Mouse (Mus musculus) heart, adult 2 months (tissue): ENCODE results near the gene Trim46.

Experiments used
- CTCF ChIP-seq: fragments of 200-600 bp; IDR thresholded peaks from 2 replicates; pipeline ENCODE4 v1.8.1; 2022; ENCODE audit warnings: antibody characterized with exemption, mild to moderate bottlenecking, moderate library complexity
- EP300 ChIP-seq: fragments of 200-500 bp; IDR thresholded peaks from 2 replicates; pipeline ENCODE4 v1.6.1; 2011; ENCODE audit warnings: low read depth, low read length, control low read depth; ENCODE audit not compliant: insufficient read depth
- POLR2A ChIP-seq: fragments of 200-500 bp; IDR thresholded peaks from 2 replicates; pipeline ENCODE4 v1.6.1; 2011; ENCODE audit warnings: mild to moderate bottlenecking, low read depth, low read length, control low read depth; ENCODE audit not compliant: insufficient read depth

DNA sequence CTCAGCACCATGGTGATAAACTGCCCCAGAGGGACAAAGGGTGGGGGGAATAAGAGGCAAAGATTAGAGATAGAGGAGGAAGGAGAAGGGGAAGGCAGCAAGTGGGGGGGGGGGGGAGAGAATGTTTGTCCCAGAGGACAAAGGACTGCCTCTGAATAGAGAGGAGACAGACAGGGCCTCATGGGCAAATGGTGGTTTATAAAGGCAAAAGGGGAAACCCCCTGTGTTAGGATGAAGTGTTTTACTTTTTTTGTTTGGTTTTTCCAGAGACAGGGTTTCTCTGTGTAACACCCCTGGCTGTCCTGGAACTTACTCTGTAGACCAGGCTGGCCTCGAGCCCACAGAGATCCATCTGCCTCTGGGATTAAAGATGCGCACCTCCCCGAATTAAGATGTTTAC is 14.1 kb upstream of the Trim46 start:
- no peak for TF ChIP-seq EP300
- no peak for TF ChIP-seq CTCF
- no peak for TF ChIP-seq POLR2A
